Mouse (Mus musculus): Measurements from ENCODE around the gene Nr4a1. TPM values are rescaled to one million over a fixed set of nuclear protein-coding genes. Genes with fewer than 3 reads are reported as not detected.

Gene Nr4a1
- polyA plus RNA-seq, 1 experiment from 2014 or later, result 7.9 TPM

DNA sequence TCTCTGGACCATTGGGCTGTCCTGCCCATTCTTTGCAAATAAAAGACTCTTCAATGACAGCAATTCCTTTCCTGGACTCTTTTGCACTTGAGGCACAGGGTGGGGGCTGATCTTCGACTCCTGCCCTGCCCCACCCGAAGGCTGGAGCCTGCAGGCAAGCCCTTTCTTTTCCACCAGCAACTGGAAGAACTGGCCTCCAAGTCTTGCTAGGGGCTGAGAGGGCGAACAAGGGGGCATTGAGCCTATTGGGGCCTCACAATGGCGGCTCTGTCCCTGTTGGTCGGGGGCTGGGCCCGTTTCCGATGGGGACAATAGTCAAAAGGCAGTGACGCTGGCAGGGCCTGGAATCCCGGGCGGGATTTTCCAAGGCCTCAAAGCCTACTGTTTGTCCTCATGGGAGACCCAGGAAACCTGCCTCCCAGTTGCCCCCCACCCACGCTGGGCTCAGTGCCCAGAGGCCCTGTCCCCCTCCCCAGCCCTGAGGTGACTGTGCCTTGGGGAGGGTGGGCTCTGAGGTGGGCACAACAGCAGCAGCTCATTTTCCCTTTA is 23.4 kb downstream of the Nr4a1 start:
- no peak overlapping the region for H3K4me2 ChIP-seq
- H3K27me3 ChIP-seq (replicated peaks), result no peaks in the 10 kb centered on the region
- H3K9ac ChIP-seq (replicated peaks), result no peak overlapping the region
- H3K27ac ChIP-seq (replicated peaks), result peak overlapping the region; percentile 68
- ATAC-seq (ENCODE audit: low FRiP score), result peak; percentile 58; the same call in 1 of the 2 replicates
- 25% methylated on average over 11 of the region's 11 CpGs for WGBS
- no peaks in the 10 kb centered on the region for H3K9me3 ChIP-seq (replicated peaks)
- H3K36me3 ChIP-seq, result peaks cover 16% of the 10 kb centered on the region
- no peak overlapping the region for H3K4me3 ChIP-seq (replicated peaks)
- H3K4me1 ChIP-seq, result peaks cover 23% of the 10 kb centered on the region

DNA sequence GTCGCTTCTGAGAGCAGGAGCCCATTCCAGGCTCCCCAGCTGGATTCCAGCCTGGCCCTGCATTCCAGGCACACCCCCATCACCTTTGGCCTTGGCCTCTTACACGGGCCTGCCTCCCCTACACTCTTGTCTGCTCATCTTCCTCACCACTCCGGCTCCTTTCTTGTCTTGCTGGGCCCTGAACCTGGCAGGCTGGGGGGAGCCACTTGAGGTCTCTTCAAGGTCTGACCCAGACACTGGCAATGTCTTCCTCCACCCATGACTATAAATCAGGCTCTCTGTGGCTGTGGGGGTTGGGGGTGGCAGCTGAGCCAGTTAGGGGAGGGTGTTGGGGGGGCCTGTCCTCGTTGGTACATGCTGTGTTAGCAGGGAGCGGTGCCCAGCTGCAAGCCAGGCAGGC is 24.5 kb downstream of the Nr4a1 start:
- no peaks in the 10 kb centered on the region for H3K9me3 ChIP-seq (replicated peaks)
- no peak overlapping the region; the same call in 1 of the 2 replicates for H3K27ac ChIP-seq (replicated peaks)
- no peak overlapping the region for H3K9ac ChIP-seq (replicated peaks)
- H3K4me1 ChIP-seq, result peaks cover 23% of the 10 kb centered on the region
- no peak for ATAC-seq (ENCODE audit: low FRiP score)
- WGBS, result 37% methylated on average over 5 of the region's 5 CpGs
- no peak overlapping the region for H3K4me2 ChIP-seq
- H3K27me3 ChIP-seq (replicated peaks), result no peaks in the 10 kb centered on the region
- H3K36me3 ChIP-seq, result peaks cover 9% of the 10 kb centered on the region
- H3K4me3 ChIP-seq (replicated peaks), result no peak overlapping the region

DNA sequence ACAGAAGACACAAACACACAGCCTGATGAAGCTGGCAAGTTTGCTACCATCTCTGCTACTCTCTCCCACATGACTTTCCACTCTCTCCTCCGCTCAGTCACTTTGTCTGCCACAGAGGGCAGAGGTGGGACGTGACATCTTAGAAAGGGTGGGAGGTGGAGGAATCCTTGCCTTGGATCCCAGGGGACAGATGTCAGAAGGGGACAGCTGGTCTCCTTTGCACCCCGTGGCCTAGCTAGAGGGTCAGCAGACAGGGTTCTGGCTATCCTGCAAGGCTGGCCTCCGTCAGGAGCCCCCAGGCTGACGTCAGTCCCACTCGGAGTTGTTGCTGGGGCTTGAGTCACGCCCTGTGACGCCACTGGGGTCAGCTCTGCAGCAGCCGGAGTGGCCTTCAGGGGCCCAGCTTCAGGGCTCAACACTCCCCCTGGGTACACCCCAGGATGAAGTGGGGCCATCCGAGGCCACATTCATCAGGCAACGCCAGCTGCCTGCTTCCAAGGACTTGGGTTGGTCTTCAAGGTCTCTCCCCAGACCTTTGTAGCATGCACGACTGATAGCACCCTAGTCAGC is 25.4 kb downstream of the Nr4a1 start:
- H3K27me3 ChIP-seq (replicated peaks), result no peaks in the 10 kb centered on the region
- no peak overlapping the region for H3K4me3 ChIP-seq (replicated peaks)
- 71% methylated on average over 12 of the region's 12 CpGs for WGBS
- ATAC-seq (ENCODE audit: low FRiP score), result no peak
- no peak overlapping the region for H3K9ac ChIP-seq (replicated peaks)
- no peak overlapping the region for H3K27ac ChIP-seq (replicated peaks)
- peaks cover 24% of the 10 kb centered on the region for H3K4me1 ChIP-seq
- H3K36me3 ChIP-seq, result no peaks in the 10 kb centered on the region
- H3K9me3 ChIP-seq (replicated peaks), result no peaks in the 10 kb centered on the region
- H3K4me2 ChIP-seq, result no peak overlapping the region

DNA sequence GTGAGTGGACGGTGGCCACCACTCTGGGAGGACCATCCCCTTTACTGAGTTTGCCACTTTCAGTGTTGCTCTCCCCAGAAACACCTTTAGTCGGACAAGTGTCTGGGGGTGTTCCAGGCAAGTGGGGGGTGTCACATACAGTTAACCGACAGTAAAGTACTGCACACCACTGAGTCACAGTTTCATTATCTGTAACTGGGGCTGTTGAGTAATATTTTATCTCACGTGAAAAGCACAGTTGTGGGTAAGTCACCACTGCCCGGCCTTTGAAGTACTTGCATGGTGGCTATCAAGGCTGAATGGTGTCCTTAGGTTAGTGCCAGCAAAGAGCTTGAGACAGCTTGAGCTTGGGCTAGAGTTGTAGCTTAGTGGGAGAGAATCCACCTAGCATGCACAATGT is 28.4 kb downstream of the Nr4a1 start:
- Histone ChIP-seq H3K9ac (replicated peaks) (no peak overlapping the region), H3K4me1 (peaks cover 34% of the 10 kb centered on the region), H3K27ac (replicated peaks) (no peak overlapping the region), H3K4me2 (no peak overlapping the region), H3K36me3 (peaks cover 12% of the 10 kb centered on the region), H3K27me3 (replicated peaks) (no peaks in the 10 kb centered on the region), H3K9me3 (replicated peaks) (no peaks in the 10 kb centered on the region), H3K4me3 (replicated peaks) (no peak overlapping the region)
- 81% methylated on average over 5 of the region's 5 CpGs for WGBS
- no peak for ATAC-seq (ENCODE audit: low FRiP score)

DNA sequence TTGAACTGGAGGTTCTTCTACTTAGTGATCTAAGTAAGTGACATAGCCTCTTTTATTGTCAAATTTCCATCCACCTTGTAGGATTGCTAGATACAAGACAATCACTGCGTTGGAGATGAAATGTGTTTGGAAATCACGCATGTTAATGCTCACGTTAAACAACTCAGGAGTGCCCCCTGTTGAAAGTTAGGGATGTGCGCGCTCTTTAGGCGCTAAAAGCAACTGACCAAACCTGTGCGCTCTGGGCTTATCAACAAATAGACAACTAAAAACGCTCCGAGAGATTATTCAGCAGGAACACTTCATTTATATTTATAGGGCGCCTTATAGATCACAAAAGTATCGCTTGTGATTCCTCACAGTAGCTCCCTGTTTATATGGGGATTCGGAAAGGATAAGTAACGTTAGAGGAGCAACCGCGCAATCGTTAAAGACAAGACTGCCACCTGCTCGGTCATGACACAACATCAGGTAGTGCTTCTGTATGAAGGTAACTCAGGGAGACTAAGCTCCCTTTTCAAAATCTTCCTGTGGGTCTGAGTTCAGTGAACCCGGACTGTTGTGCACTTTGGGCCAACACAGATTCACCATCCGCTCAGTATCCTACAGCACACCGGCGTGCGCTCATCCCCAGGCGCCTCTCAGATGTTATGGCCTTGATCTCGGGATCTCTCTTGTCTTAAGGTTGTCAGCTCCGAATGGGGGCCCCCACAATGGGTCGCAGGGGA is 29.3 kb downstream of the Nr4a1 start:
- H3K9me3 ChIP-seq (replicated peaks), result no peaks in the 10 kb centered on the region
- peaks cover 26% of the 10 kb centered on the region for H3K4me1 ChIP-seq
- peak overlapping the region; percentile 79 for H3K27ac ChIP-seq (replicated peaks)
- WGBS, result 2% methylated on average over 26 of the region's 26 CpGs
- peak overlapping the region; percentile 83 for H3K9ac ChIP-seq (replicated peaks)
- H3K4me2 ChIP-seq, result peak overlapping the region; percentile 79
- peak overlapping the region; percentile 92 for H3K4me3 ChIP-seq (replicated peaks)
- no peaks in the 10 kb centered on the region for H3K27me3 ChIP-seq (replicated peaks)
- ATAC-seq (ENCODE audit: low FRiP score), result peak; percentile 62
- H3K36me3 ChIP-seq, result peaks cover 20% of the 10 kb centered on the region

DNA sequence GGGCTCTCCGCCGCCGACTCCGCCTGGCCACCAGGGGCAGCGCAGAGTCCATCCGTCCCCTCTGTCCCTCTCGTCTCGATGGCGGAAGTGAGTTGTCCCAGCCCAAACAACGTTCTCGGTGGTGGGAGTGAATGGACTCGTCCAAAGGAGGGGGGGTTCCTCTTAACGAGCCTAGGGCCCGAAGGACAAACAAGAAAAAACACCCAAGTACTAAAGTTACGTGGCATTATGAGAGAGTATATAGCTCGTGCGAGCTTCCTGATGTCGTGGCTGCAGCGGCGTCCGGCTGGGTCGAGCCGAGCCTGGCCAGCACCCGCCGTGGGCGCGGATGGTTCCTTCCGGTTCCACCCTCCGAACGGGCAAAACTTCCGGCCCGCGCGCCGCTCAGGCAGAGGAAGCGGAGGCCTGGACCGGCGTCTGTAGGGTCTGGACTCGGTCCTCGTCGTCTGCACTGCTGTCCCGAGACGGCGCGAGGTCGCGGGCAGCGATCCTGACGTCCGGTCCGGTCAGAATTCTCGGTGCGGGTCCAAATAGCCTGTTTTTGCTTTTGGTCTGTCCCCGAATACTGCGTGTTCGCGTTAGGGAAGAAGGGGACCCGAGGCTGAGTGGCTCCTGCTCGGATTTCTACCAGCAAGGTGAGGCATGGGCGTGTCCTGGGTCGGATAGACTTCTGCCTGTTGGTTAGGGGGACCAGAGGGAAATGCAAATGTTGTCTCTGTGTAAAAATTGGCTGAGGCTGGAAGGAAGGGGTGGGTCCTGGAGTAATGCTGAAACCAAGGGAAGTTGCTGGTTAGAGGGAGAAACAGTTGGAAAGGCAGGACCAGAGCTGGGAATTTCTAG is 30.1 kb downstream of the Nr4a1 start, which contains the start of gene Atg101:
Gene Atg101 (plus strand): TSS at position 362 of the 840 bp plus-strand sequence.
- H3K27ac ChIP-seq (replicated peaks), result peak within 1 kb of the TSS; percentile 79
- ATAC-seq (ENCODE audit: low FRiP score), result peak; percentile 92
- H3K9me3 ChIP-seq (replicated peaks), result no peaks in the 10 kb centered on the region
- H3K4me1 ChIP-seq, result peaks cover 19% of the 10 kb centered on the region
- H3K27me3 ChIP-seq (replicated peaks), result no peaks in the 10 kb centered on the region
- H3K36me3 ChIP-seq, result peaks cover 28% of the 10 kb centered on the region
- H3K9ac ChIP-seq (replicated peaks), result peak within 1 kb of the TSS; percentile 83
- WGBS, result under 1% methylated on average over 61 of the region's 61 CpGs
- H3K4me2 ChIP-seq, result peak within 1 kb of the TSS; percentile 79
- peak within 1 kb of the TSS; percentile 92 for H3K4me3 ChIP-seq (replicated peaks)

DNA sequence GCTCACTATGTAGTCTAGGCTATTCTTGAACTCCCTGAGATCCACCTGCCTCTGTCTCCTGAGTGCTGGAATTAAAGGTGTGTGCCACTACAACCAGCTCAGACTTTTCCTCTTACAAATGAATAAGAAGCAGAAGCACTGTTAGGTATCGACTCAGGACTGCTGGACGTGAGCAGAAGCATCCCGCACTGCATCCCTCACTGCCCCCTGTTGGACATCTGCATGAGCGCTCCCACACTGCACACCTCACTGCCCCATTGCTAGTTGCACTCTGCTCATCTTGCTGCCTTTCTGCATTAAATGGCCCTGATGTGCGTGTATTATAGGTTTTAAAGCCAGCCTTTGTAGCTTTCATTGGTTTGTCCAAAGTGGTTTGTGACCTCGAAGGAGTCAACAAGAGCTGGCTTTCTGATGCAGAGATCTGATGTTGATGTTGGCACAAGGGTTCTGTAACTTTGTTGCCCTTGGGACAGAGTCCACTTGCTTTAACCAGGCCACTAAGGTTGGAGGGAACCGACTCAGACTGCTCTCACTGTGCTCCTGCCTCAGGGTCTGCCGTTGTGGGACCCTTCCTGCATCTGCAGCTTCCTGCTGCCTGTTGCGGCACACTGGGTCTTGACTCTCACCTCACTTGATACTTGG is 32.2 kb downstream of the Nr4a1 start:
- no peaks in the 10 kb centered on the region for H3K9me3 ChIP-seq (replicated peaks)
- H3K4me3 ChIP-seq (replicated peaks), result no peak overlapping the region
- no peaks in the 10 kb centered on the region for H3K27me3 ChIP-seq (replicated peaks)
- peaks cover 49% of the 10 kb centered on the region for H3K36me3 ChIP-seq
- no peak overlapping the region for H3K4me2 ChIP-seq
- WGBS, result 70% methylated on average over 9 of the region's 9 CpGs
- no peak overlapping the region for H3K27ac ChIP-seq (replicated peaks)
- no peak for ATAC-seq (ENCODE audit: low FRiP score)
- H3K4me1 ChIP-seq, result peaks cover 19% of the 10 kb centered on the region
- no peak overlapping the region for H3K9ac ChIP-seq (replicated peaks)

DNA sequence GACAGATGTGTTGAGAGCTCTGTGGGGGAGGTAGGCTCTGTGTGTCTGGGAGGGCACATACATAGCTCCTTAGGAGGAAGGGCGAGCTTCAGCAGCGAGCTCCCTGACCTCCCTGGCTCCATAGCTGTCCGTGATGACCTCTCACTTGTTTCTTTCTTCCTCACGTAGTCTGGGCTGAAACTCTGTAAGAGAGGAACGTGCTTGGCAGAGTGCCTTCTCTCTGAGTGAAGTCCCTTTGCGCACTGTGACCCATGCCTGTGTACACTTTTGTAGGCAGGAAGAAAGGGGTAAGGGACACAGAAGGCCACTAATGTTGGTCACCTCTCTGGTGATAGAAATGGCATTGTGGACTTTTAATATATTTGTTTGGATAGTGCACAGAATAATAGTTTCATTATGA is 33.3 kb downstream of the Nr4a1 start:
- 93% methylated on average over 6 of the region's 6 CpGs for WGBS
- no peak overlapping the region for H3K4me3 ChIP-seq (replicated peaks)
- H3K4me1 ChIP-seq, result peaks cover 19% of the 10 kb centered on the region
- H3K36me3 ChIP-seq, result peaks cover 60% of the 10 kb centered on the region
- no peaks in the 10 kb centered on the region for H3K9me3 ChIP-seq (replicated peaks)
- no peaks in the 10 kb centered on the region for H3K27me3 ChIP-seq (replicated peaks)
- no peak overlapping the region for H3K4me2 ChIP-seq
- no peak overlapping the region for H3K27ac ChIP-seq (replicated peaks)
- H3K9ac ChIP-seq (replicated peaks), result no peak overlapping the region
- no peak for ATAC-seq (ENCODE audit: low FRiP score)

DNA sequence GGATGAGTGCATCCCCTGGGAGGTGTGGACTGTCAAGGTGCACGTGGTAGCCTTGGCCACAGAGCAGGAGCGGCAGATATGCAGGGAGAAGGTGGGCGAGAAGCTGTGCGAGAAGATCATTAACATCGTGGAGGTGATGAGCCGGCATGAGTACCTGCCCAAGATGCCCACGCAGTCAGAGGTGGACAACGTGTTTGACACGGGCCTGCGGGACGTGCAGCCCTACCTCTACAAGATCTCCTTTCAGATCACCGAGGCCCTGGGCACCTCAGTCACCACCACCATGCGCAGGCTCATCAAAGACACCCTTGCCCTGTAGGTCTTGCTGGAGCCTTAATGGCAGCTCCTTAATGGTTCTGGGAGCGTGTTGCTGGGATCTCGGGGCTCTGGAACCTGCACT is 36.3 kb downstream of the Nr4a1 start:
- Histone ChIP-seq H3K4me2 (no peak overlapping the region), H3K4me1 (peaks cover 9% of the 10 kb centered on the region), H3K36me3 (peaks cover 62% of the 10 kb centered on the region), H3K27ac (replicated peaks) (no peak overlapping the region), H3K27me3 (replicated peaks) (no peaks in the 10 kb centered on the region), H3K9ac (replicated peaks) (no peak overlapping the region), H3K9me3 (replicated peaks) (no peaks in the 10 kb centered on the region), H3K4me3 (replicated peaks) (no peak overlapping the region)
- WGBS, result 96% methylated on average over 15 of the region's 15 CpGs
- no peak for ATAC-seq (ENCODE audit: low FRiP score)

DNA sequence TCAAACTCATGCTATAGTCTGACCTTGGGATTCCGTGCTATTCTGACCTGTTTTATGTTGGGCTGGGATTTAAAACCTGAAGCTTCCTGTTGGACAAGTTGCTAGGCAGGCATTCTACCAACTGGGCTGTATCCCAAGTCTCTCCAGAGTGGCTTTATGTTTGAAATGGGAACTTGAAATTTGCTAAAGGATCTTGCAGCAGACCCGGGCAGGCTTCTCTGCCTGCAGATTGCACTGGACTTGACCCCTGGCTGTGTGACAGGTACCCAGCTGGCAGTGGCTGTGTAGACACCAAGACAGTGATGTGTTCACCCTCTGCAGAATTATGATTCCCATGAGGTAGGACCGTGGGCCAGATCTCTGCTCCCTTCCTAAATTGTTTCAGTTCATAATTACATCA is 37.9 kb downstream of the Nr4a1 start:
- ATAC-seq (ENCODE audit: low FRiP score), result no peak
- no peaks in the 10 kb centered on the region for H3K4me1 ChIP-seq
- 85% methylated on average over 3 of the region's 3 CpGs for WGBS
- H3K36me3 ChIP-seq, result peaks cover 55% of the 10 kb centered on the region
- H3K4me3 ChIP-seq (replicated peaks), result no peak overlapping the region
- no peak overlapping the region for H3K9ac ChIP-seq (replicated peaks)
- H3K27ac ChIP-seq (replicated peaks), result no peak overlapping the region
- H3K4me2 ChIP-seq, result no peak overlapping the region
- H3K27me3 ChIP-seq (replicated peaks), result no peaks in the 10 kb centered on the region
- no peaks in the 10 kb centered on the region for H3K9me3 ChIP-seq (replicated peaks)

DNA sequence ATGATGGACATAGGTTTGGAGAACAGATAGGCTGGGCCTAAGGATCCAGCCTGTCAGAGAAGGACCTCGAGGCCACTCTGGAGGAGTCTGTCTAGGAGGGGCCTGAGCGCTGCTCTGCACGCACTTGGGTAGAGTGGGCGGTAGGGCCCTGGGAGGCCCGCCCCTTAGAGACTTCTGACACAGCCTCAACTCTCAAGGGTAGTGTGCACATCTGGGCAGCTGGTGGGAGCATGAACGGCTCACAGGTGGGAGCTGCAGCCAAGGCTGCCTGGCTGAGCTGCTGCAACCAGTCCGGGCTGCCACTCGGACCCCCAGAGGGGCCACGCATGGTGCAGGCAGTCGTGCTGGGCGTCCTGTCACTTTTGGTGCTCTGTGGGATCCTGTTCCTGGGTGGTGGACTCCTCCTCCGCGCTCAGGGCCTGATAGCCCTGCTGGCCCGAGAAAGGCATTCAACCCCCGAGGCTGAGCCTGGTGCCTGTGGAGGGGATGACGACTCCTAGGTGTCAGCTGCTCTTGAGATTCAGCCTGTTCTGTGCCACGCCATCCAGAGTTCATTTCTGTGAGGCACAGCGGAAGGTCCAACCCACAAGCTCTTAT is 39.1 kb downstream of the Nr4a1 start, which contains the start of gene 6030408B16Rik:
Gene 6030408B16Rik (plus strand): TSS at position 188 of the 597 bp plus-strand sequence.
- no peak within 1 kb of the TSS for H3K9ac ChIP-seq (replicated peaks)
- H3K9me3 ChIP-seq (replicated peaks), result no peaks in the 10 kb centered on the region
- no peaks in the 10 kb centered on the region for H3K4me1 ChIP-seq
- no peak within 1 kb of the TSS for H3K27ac ChIP-seq (replicated peaks)
- H3K4me3 ChIP-seq (replicated peaks), result no peak within 1 kb of the TSS
- H3K27me3 ChIP-seq (replicated peaks), result no peaks in the 10 kb centered on the region
- ATAC-seq (ENCODE audit: low FRiP score), result no peak
- peaks cover 44% of the 10 kb centered on the region for H3K36me3 ChIP-seq
- WGBS, result 61% methylated on average over 18 of the region's 18 CpGs
- no peak within 1 kb of the TSS for H3K4me2 ChIP-seq

Measured in neural tube, embryonic 15.5 days (tissue).